Comparison of ENCODE assay signal across 21 mouse cellular contexts in the genomic region with DNA sequence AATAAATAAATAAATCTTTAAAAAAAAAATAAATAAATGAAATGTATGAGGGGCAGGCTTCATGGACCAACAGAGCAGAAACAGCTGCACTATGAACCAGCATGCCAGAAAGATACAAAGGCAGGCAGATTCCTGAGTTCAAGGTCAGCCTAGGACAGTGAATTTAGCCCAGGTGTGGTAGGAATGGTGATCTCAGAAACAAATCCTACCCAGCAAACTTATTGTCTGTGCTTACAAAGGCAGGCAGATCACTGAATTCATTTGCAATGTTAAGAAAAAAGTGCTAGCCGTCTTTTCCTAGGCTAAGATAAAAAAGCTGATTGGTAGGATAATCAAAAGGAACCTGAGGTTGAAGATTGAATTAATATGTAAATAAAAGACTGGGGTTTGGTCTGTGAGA.
"Had no signal": no experiment of that assay in that cellular context is flagged by ENCODE, and none has a peak within 500 bp of the region (broad histone marks: within the 10 kb centered on the region; RNA-seq: fewer than 3 reads in every experiment).

No protein-coding gene starts in this region.

- H3K4me2 ChIP-seq: heart, embryonic 12.5 days; hindbrain, embryonic 13.5 days; hindbrain, embryonic 15.5 days; limb, embryonic 12.5 days; liver, embryonic 11.5 days had no signal

- H3K27ac ChIP-seq: heart, embryonic 10.5 days; hindbrain, embryonic 13.5 days; hindbrain, embryonic 15.5 days; hindbrain, postnatal 0 days; layer of hippocampus, adult 2 months; limb, embryonic 10.5 days; limb, embryonic 12.5 days; liver, embryonic 14.5 days had no signal

- H3K9me3 ChIP-seq: heart, embryonic 10.5 days; heart, embryonic 12.5 days; hindbrain, embryonic 13.5 days; hindbrain, embryonic 15.5 days; limb, embryonic 10.5 days; limb, embryonic 12.5 days had no signal

- H3K9ac ChIP-seq: heart, embryonic 12.5 days; hindbrain, embryonic 13.5 days; hindbrain, embryonic 15.5 days; limb, embryonic 12.5 days; liver, embryonic 14.5 days had no signal

- DNase-seq: gastrocnemius, postnatal 14 days; gastrocnemius, postnatal 36 days; heart, adult 18-20 months; heart, postnatal 10 days; kidney, adult 18-20 months; kidney, adult 8-10 months; kidney, postnatal 10 days; kidney, postnatal 25 days; kidney, postnatal 4 days; liver had no signal

- H3K4me3 ChIP-seq: heart, embryonic 10.5 days; heart, embryonic 12.5 days; hindbrain, embryonic 13.5 days; hindbrain, embryonic 15.5 days; layer of hippocampus, adult 2 months; limb, embryonic 10.5 days; limb, embryonic 12.5 days had no signal

- H3K27me3 ChIP-seq: heart, embryonic 12.5 days; hindbrain, embryonic 13.5 days; hindbrain, embryonic 15.5 days; limb, embryonic 12.5 days had no signal

- ATAC-seq: hindbrain, postnatal 0 days; intestine, postnatal 0 days had no signal

- H3K4me1 ChIP-seq: hindbrain, embryonic 13.5 days; hindbrain, embryonic 15.5 days; limb, embryonic 10.5 days; limb, embryonic 12.5 days had no signal
